In genomic region chr8:70702842-70703182, GRCm38 (mm10) we compare ENCODE assay signal across 9 mouse cellular contexts. TPM values are rescaled to one million over a fixed set of nuclear protein-coding genes. Genes with fewer than 3 reads are reported as not detected.
DNase-seq lines count a peak whose midpoint lies in the region; ATAC-seq lines count a peak whose summit lies in the region.
"Had no signal": no experiment of that assay in that cellular context is flagged by ENCODE, and none has a peak within 500 bp of the region (broad histone marks: within the 10 kb centered on the region; RNA-seq: fewer than 3 reads in every experiment).

No protein-coding gene starts in this region.

- DNase-seq in CD4-positive, CD25-positive, alpha-beta regulatory T cell, adult 2 months (ENCODE audit: low read depth, low spot score): peak; percentile 49
- peak; percentile 62 to 69 for DNase-seq in right cerebral cortex, postnatal 10 days (ENCODE audit: low spot score in 2 of 2)
- DNase-seq in right cerebral cortex, postnatal 36 days (ENCODE audit: low spot score in 2 of 2): no peak
- peak; percentile 83 to 89 for DNase-seq in heart, adult 9 months (ENCODE audit: low spot score in 2 of 2)
- DNase-seq in midbrain, embryonic 14.5 days: no peak
- no peak for DNase-seq in frontal cortex, postnatal 36 days (ENCODE audit: low spot score in 2 of 2)
- no peak for DNase-seq in right cerebral cortex, postnatal 14 days

- peak overlapping the region; percentile 10; the same call in 1 of the 2 replicates for H3K9ac ChIP-seq in midbrain, embryonic 14.5 days (replicated peaks; ENCODE audit: low read length)

- no peaks in the 10 kb centered on the region for H3K27me3 ChIP-seq in midbrain, embryonic 14.5 days (ENCODE audit: control insufficient read depth, insufficient read depth, low read length)

- 88% methylated on average over 3 of the region's 3 CpGs for WGBS in midbrain, embryonic 14.5 days

- H3K36me3 ChIP-seq in midbrain, embryonic 14.5 days (ENCODE audit: control insufficient read depth, insufficient read depth, low read length): peaks cover 9% of the 10 kb centered on the region; the same call in 1 of the 2 replicates

- H3K4me3 ChIP-seq in midbrain, embryonic 14.5 days (replicated peaks; ENCODE audit: low read depth, low read length): no peak overlapping the region

- peaks cover 22% of the 10 kb centered on the region for H3K4me1 ChIP-seq in midbrain, embryonic 14.5 days (ENCODE audit: control insufficient read depth, insufficient read depth, low read length)

- no peak for ATAC-seq in CD4-positive, CD25-positive, alpha-beta regulatory T cell, adult 4 months
- ATAC-seq in midbrain, embryonic 14.5 days (ENCODE audit: low FRiP score, low TSS enrichment): no peak

- H3K4me2 ChIP-seq in midbrain, embryonic 14.5 days (ENCODE audit: low read length): peak overlapping the region; percentile 59

- H3K9me3 ChIP-seq in midbrain, embryonic 14.5 days (ENCODE audit: control insufficient read depth, low read length): no peaks in the 10 kb centered on the region

- H3K27ac ChIP-seq in midbrain, embryonic 14.5 days (replicated peaks; ENCODE audit: low read depth, low read length): no peak overlapping the region

RNA-seq across cellular contexts. Expression of gene Iqcn, which starts 0.4 kb away (rescaled TPM):
- polyA plus RNA-seq in CD4-positive, CD25-positive, alpha-beta regulatory T cell, adult 4 months (2017; shearing (Covaris generic)): under 1 TPM in 1 of 2 experiments, not detected in 1; 0.07 TPM
- polyA plus RNA-seq in midbrain, embryonic 14.5 days (2014; fragmentation: Nextera tagmentation; extraction: Ambion mirVana): 0.05 TPM in 2 replicates

RNA-seq across cellular contexts. Expression of gene Jund, which starts 4.1 kb away (rescaled TPM):
- polyA plus RNA-seq in CD4-positive, CD25-positive, alpha-beta regulatory T cell, adult 4 months (2017; shearing (Covaris generic)): 10 to 100 TPM in 1 of 2 experiments, 1 to 10 TPM in 1; 7.6 to 23.3 TPM
- 104 and 119 TPM in 2 replicates for polyA plus RNA-seq in midbrain, embryonic 14.5 days (2014; fragmentation: Nextera tagmentation; extraction: Ambion mirVana)

RNA-seq across cellular contexts. Expression of gene Gm3336, which starts 15.5 kb away (rescaled TPM):
- polyA plus RNA-seq in CD4-positive, CD25-positive, alpha-beta regulatory T cell, adult 4 months (2017; shearing (Covaris generic)): not detected
- polyA plus RNA-seq in midbrain, embryonic 14.5 days (2014; fragmentation: Nextera tagmentation; extraction: Ambion mirVana): not detected in 2 replicates
- polyA plus RNA-seq: limb, embryonic 14.5 days had no signal

RNA-seq across cellular contexts. Expression of gene Pde4c, which starts 20.7 kb away (rescaled TPM):
- polyA plus RNA-seq in CD4-positive, CD25-positive, alpha-beta regulatory T cell, adult 4 months (2017; shearing (Covaris generic)): under 1 TPM; 0.66 to 0.94 TPM
- polyA plus RNA-seq in midbrain, embryonic 14.5 days (2014; fragmentation: Nextera tagmentation; extraction: Ambion mirVana): 0.24 TPM in 1 of 2 replicates, not detected in the other

RNA-seq across cellular contexts. Expression of gene Lsm4, which starts 29.8 kb away (rescaled TPM):
- 10 to 100 TPM; 86.8 to 94.5 TPM for polyA plus RNA-seq in CD4-positive, CD25-positive, alpha-beta regulatory T cell, adult 4 months (2017; shearing (Covaris generic))
- 175 and 201 TPM in 2 replicates for polyA plus RNA-seq in midbrain, embryonic 14.5 days (2014; fragmentation: Nextera tagmentation; extraction: Ambion mirVana)

Comparison
In these comparisons a context has a peak if more than half of its experiments do, and no peak if none do; other contexts are left out.
1. DNase-seq: peak in CD4-positive, CD25-positive, alpha-beta regulatory T cell, adult 2 months (single experiment), right cerebral cortex, postnatal 10 days (2 of 2) and heart, adult 9 months (2 of 2); none in right cerebral cortex, postnatal 36 days (0 of 2), midbrain, embryonic 14.5 days (single experiment), frontal cortex, postnatal 36 days (0 of 2) and right cerebral cortex, postnatal 14 days (single experiment).